Mouse (Mus musculus) forelimb bud, embryonic 11.5 days (tissue): ENCODE results near the gene Zfp786.

Source experiments
- DNase-seq: peaks from one replicate; pipeline ENCODE4 v3.0.0-alpha.2; 2012; ENCODE audit warnings: low read depth, low spot score

Zfp786 gene

GRCm38 (mm10) chr6:47821236-47821635 lies 9.4 kb downstream of the Zfp786 start:
- no peak for DNase-seq

GRCm38 (mm10) chr6:47819626-47820325 lies 10.9 kb downstream of the Zfp786 start:
- DNase-seq = no peak

GRCm38 (mm10) chr6:47818721-47819120 lies 11.9 kb downstream of the Zfp786 start:
- DNase-seq = no peak

- DNase-seq = no peak
Measured at GRCm38 (mm10) chr6:47816151-47816550, 14.5 kb downstream of the Zfp786 start.

- peak; percentile 99 for DNase-seq
Measured at GRCm38 (mm10) chr6:47813257-47813878, 17.3 kb downstream of the Zfp786 start, which contains the start of gene Pdia4. Gene Pdia4 (minus strand): TSS chr6:47813430.

GRCm38 (mm10) chr6:47812271-47812915 lies 18.3 kb downstream of the Zfp786 start:
- DNase-seq = no peak

GRCm38 (mm10) chr6:47811324-47811723 lies 19.3 kb downstream of the Zfp786 start:
- DNase-seq = no peak

GRCm38 (mm10) chr6:47810181-47810580 lies 20.5 kb downstream of the Zfp786 start:
- DNase-seq = no peak

- no peak for DNase-seq
Measured at GRCm38 (mm10) chr6:47809053-47809452, 21.6 kb downstream of the Zfp786 start.

GRCm38 (mm10) chr6:47808545-47808944 lies 22.1 kb downstream of the Zfp786 start:
- DNase-seq = no peak

- DNase-seq = no peak
Measured at GRCm38 (mm10) chr6:47807419-47807818, 23.2 kb downstream of the Zfp786 start.

- DNase-seq = no peak
Measured at GRCm38 (mm10) chr6:47805520-47805919, 25.1 kb downstream of the Zfp786 start.

- DNase-seq = peak; percentile 79
Measured at GRCm38 (mm10) chr6:47799079-47799478, 31.6 kb downstream of the Zfp786 start.

- no peak for DNase-seq
Measured at GRCm38 (mm10) chr6:47794106-47794830, 36.4 kb downstream of the Zfp786 start.

- DNase-seq = no peak
Measured at GRCm38 (mm10) chr6:47793284-47793683, 37.4 kb downstream of the Zfp786 start.

GRCm38 (mm10) chr6:47792533-47792932 lies 38.1 kb downstream of the Zfp786 start:
- DNase-seq = no peak

GRCm38 (mm10) chr6:47790745-47791144 lies 39.9 kb downstream of the Zfp786 start:
- DNase-seq = no peak

- DNase-seq = no peak
Measured at GRCm38 (mm10) chr6:47788821-47789220, 41.8 kb downstream of the Zfp786 start.

- DNase-seq = peak; percentile 90
Measured at GRCm38 (mm10) chr6:47787941-47788736, 42.5 kb downstream of the Zfp786 start.

- no peak for DNase-seq
Measured at GRCm38 (mm10) chr6:47784707-47785412, 45.8 kb downstream of the Zfp786 start.
